Mouse (Mus musculus): ENCODE measurements around the gene Tbrg1. TPM values are rescaled to one million over a fixed set of nuclear protein-coding genes. Genes with fewer than 3 reads are reported as not detected.

The Tbrg1 gene
- total and polyA plus RNA-seq, 3 experiments: 127 to 159 TPM; not detected in 1

DNA sequence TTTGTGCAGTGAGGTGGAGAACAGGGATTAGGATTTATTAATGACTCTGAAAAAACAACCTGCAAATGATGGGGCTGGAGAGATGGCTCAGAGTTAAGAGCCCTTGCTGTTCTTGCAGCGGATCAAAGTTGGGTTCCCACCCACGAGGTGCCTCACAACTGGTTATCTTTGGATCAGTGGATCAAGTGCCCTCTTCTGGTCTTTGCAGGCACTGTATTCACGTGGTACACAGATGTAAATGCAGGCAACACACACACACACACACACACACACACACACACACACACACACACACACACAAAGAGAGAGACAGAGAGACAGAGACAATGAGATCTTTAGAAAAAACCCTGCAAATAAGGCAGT, 30.8 kb upstream of the Tbrg1 start (continued):
- TF ChIP-seq HCFC1 (IDR thresholded peaks at IDR 0.05; ENCODE audit: low read depth, low read length): no peak
- TF ChIP-seq JUND (IDR thresholded peaks at IDR 0.05; ENCODE audit: low read depth, low read length): no peak
- TF ChIP-seq POLR2AphosphoS2 (IDR thresholded peaks at IDR 0.05; ENCODE audit: low read length): no peak
- no peak for TF ChIP-seq MYB (IDR thresholded peaks at IDR 0.05; ENCODE audit: low read depth, low read length)
- no peak for TF ChIP-seq TAL1 (IDR thresholded peaks at IDR 0.05; ENCODE audit: low read length)
- no peak for TF ChIP-seq RCOR1 (IDR thresholded peaks at IDR 0.05; ENCODE audit: low read depth, low read length)
- no peak for TF ChIP-seq ETS1 (IDR thresholded peaks at IDR 0.05; ENCODE audit: low read depth, low read length)
- no peak for TF ChIP-seq CHD1 (IDR thresholded peaks at IDR 0.05; ENCODE audit: low read depth, low read length)
- no peak for TF ChIP-seq GABPA (IDR thresholded peaks at IDR 0.05; ENCODE audit: low read depth, low read length)
- TF ChIP-seq MAX (IDR thresholded peaks at IDR 0.05; ENCODE audit: low read length): no peak
- TF ChIP-seq USF1 (IDR thresholded peaks at IDR 0.05; ENCODE audit: low read depth, low read length): peak; percentile 62; the same call in 1 of the 2 replicates
- TF ChIP-seq ELF1 (IDR thresholded peaks at IDR 0.05; ENCODE audit: low read depth, low read length): no peak
- TF ChIP-seq NELFE (IDR thresholded peaks at IDR 0.05; ENCODE audit: low read depth, low read length): no peak
- TF ChIP-seq UBTF (IDR thresholded peaks at IDR 0.05; ENCODE audit: borderline replicate concordance, insufficient read depth, low read depth, low read length): no peak
- TF ChIP-seq SMC3 (IDR thresholded peaks at IDR 0.05; ENCODE audit: low read depth, low read length): peak; percentile 38
- no peak for TF ChIP-seq MAZ (IDR thresholded peaks at IDR 0.05; ENCODE audit: low read depth, low read length)
- TF ChIP-seq TBP (IDR thresholded peaks at IDR 0.05; ENCODE audit: low read depth, low read length): no peak

GRCm38 (mm10) chr9:37687288-37687940, 30.3 kb upstream of the Tbrg1 start:
- Histone ChIP-seq H3K27me3 (ENCODE audit: control insufficient read depth in 1 of 2, insufficient read depth in 2 of 2, low read length in 2 of 2) (no peaks in the 10 kb centered on the region), H3K4me3 (ENCODE audit: control insufficient read depth in 1 of 2, insufficient read depth in 1 of 2, low read depth in 2 of 2, low read length in 2 of 2) (no peak overlapping the region), H3K9ac (ENCODE audit: control insufficient read depth, low read depth, low read length, poor library complexity, severe bottlenecking) (no peak overlapping the region), H3K4me1 (ENCODE audit: control insufficient read depth in 1 of 2, insufficient read depth in 2 of 2, low read length in 2 of 2) (no peaks in the 10 kb centered on the region; a peak in 1 of 4 replicates), H3K9me3 (replicated peaks; ENCODE audit: insufficient read depth, low read length) (no peaks in the 10 kb centered on the region), H3K79me2 (ENCODE audit: control insufficient read depth, insufficient read depth, low read length, poor library complexity) (no peaks in the 10 kb centered on the region), H3K36me3 (ENCODE audit: control insufficient read depth in 1 of 2, insufficient read depth in 2 of 2, low read length in 2 of 2) (no peaks in the 10 kb centered on the region), H3K27ac (ENCODE audit: control insufficient read depth, low read depth, low read length) (no peak overlapping the region)
- TF ChIP-seq ZMIZ1 (IDR thresholded peaks at IDR 0.05; ENCODE audit: low read depth, low read length) (no peak), MAFK (IDR thresholded peaks at IDR 0.05; ENCODE audit: borderline replicate concordance, low read depth, low read length) (no peak), TBP (IDR thresholded peaks at IDR 0.05; ENCODE audit: low read depth, low read length) (no peak), SIN3A (IDR thresholded peaks at IDR 0.05; ENCODE audit: low read length) (no peak), BHLHE40 (IDR thresholded peaks at IDR 0.05; ENCODE audit: borderline replicate concordance, low read depth, low read length) (no peak), MXI1 (IDR thresholded peaks at IDR 0.05; ENCODE audit: low read depth, low read length) (no peak), NELFE (IDR thresholded peaks at IDR 0.05; ENCODE audit: low read depth, low read length) (no peak), ZNF384 (IDR thresholded peaks at IDR 0.05; ENCODE audit: low read depth, low read length) (no peak), ETS1 (IDR thresholded peaks at IDR 0.05; ENCODE audit: low read depth, low read length) (no peak), POLR2A (IDR thresholded peaks at IDR 0.05; ENCODE audit: control insufficient read depth in 1 of 2, insufficient read depth in 1 of 2, low read depth in 1 of 2, low read length in 2 of 2, poor library complexity in 1 of 2) (no peak), SMC3 (IDR thresholded peaks at IDR 0.05; ENCODE audit: low read depth, low read length) (no peak), USF1 (IDR thresholded peaks at IDR 0.05; ENCODE audit: low read depth, low read length) (no peak), E2F4 (IDR thresholded peaks at IDR 0.05; ENCODE audit: borderline replicate concordance, low read depth, low read length) (no peak), MAX (IDR thresholded peaks at IDR 0.05; ENCODE audit: low read length) (no peak), JUND (IDR thresholded peaks at IDR 0.05; ENCODE audit: low read depth, low read length) (no peak)
- DNase-seq (ENCODE audit: low read depth, low spot score): no peak
